Comparison of ENCODE assay signal across 23 mouse cellular contexts in genomic region chr7:95784523-95784922, GRCm38 (mm10).
"Had no signal": no experiment of that assay in that cellular context is flagged by ENCODE, and none has a peak within 500 bp of the region (broad histone marks: within the 10 kb centered on the region; RNA-seq: fewer than 3 reads in every experiment).

No protein-coding gene starts in this region.

- H3K4me2 ChIP-seq: intestine, embryonic 15.5 days; limb, embryonic 13.5 days; liver, embryonic 12.5 days; liver, embryonic 15.5 days; lung, embryonic 15.5 days; midbrain, embryonic 13.5 days; neural tube, embryonic 13.5 days; stomach, embryonic 15.5 days had no signal

- DNase-seq: layer of hippocampus, adult 9-11 months; liver; lung, adult 18-20 months; lung, postnatal 10 days; lung, postnatal 36 days; retina, postnatal 1 day; right cerebral cortex, postnatal 25 days; spleen, adult 18-20 months; thymus, postnatal 25 days had no signal

- H3K4me3 ChIP-seq: intestine, embryonic 15.5 days; layer of hippocampus, adult 2 months; limb, embryonic 10.5 days; limb, embryonic 13.5 days; liver, embryonic 12.5 days; liver, embryonic 15.5 days; lung, embryonic 15.5 days; megakaryocyte, embryonic 14.5 days; midbrain, embryonic 10.5 days; midbrain, embryonic 13.5 days; myocyte; neural tube, embryonic 13.5 days; stomach, embryonic 15.5 days had no signal

- H3K36me3 ChIP-seq: intestine, embryonic 15.5 days; limb, embryonic 10.5 days; limb, embryonic 13.5 days; liver, embryonic 12.5 days; liver, embryonic 15.5 days; lung, embryonic 15.5 days; midbrain, embryonic 10.5 days; midbrain, embryonic 13.5 days; neural tube, embryonic 13.5 days; stomach, embryonic 15.5 days had no signal

- ATAC-seq: intestine, embryonic 15.5 days; liver, embryonic 12.5 days; midbrain, embryonic 13.5 days; midbrain, embryonic 16.5 days had no signal

- H3K27me3 ChIP-seq: intestine, embryonic 15.5 days; limb, embryonic 13.5 days; liver, embryonic 12.5 days; liver, embryonic 15.5 days; lung, embryonic 15.5 days; megakaryocyte, embryonic 14.5 days; midbrain, embryonic 13.5 days; neural tube, embryonic 13.5 days; stomach, embryonic 15.5 days had no signal

- H3K27ac ChIP-seq: intestine, embryonic 15.5 days; layer of hippocampus, adult 2 months; limb, embryonic 10.5 days; limb, embryonic 13.5 days; liver, embryonic 12.5 days; liver, embryonic 15.5 days; lung, embryonic 15.5 days; midbrain, embryonic 10.5 days; midbrain, embryonic 13.5 days; neural tube, embryonic 13.5 days; stomach, embryonic 15.5 days had no signal

- H3K4me1 ChIP-seq: intestine, embryonic 15.5 days; limb, embryonic 10.5 days; limb, embryonic 13.5 days; liver, embryonic 12.5 days; liver, embryonic 15.5 days; lung, embryonic 15.5 days; megakaryocyte, embryonic 14.5 days; midbrain, embryonic 10.5 days; midbrain, embryonic 13.5 days; neural tube, embryonic 13.5 days; stomach, embryonic 15.5 days had no signal

- H3K9me3 ChIP-seq: intestine, embryonic 15.5 days; limb, embryonic 10.5 days; limb, embryonic 13.5 days; liver, embryonic 12.5 days; liver, embryonic 15.5 days; lung, embryonic 15.5 days; midbrain, embryonic 10.5 days; midbrain, embryonic 13.5 days; neural tube, embryonic 13.5 days; stomach, embryonic 15.5 days had no signal

- H3K9ac ChIP-seq: intestine, embryonic 15.5 days; limb, embryonic 13.5 days; liver, embryonic 12.5 days; liver, embryonic 15.5 days; lung, embryonic 15.5 days; midbrain, embryonic 13.5 days; neural tube, embryonic 13.5 days; stomach, embryonic 15.5 days had no signal
